Mouse (Mus musculus): ENCODE data around the gene Hyal1. TPM values are rescaled to one million over a fixed set of nuclear protein-coding genes. Genes with fewer than 3 reads are reported as not detected.
A peak's percentile ranks its signal among the peaks of the same experiment; 100 is the strongest.

Gene Hyal1
- polyA plus RNA-seq, 1 experiment from 2014 or later = 13.8 TPM

DNA sequence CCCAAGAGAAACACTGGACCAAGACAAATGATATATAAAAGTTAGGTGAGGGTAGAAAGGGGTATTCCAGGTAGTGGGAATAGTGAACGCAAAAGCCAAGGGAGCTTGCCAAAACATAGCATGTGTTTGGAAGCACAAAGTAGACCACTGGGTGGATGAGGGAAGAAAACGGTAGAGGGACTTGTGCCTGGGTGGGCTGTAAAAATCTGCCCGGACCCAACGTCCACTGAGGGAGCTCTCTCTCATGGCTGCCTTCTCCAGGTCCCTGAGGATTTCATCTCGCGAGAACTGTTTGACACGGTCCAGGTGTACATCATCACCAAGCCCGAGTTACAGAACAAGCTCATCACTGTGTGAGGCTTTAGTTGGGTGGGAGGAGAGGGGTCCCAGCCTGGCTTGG, 34.0 kb upstream of the Hyal1 start:
- no peaks in the 10 kb centered on the region for H3K9me3 ChIP-seq
- no peak overlapping the region for H3K27ac ChIP-seq
- WGBS = 48% methylated on average over 8 of the region's 8 CpGs

DNA sequence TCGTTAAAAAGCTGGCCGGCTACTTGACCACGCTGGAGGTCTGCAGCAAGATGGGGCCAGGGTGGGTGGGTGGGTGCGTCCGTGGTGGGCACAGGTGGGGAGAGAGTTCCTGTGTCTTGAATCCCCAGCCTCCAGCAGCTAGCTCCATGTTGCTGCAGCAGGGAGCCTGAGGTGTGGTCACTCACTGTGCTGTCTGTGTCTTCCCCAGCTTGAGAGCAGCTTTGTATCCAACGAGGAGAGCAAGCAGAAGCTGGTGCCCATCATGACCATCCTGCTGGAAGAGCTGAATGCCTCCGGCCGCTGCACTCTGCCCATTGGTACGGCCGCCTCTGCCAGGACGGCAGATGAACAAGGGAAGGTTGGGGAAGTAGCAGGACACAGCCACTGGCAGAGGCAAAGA, 33.4 kb upstream of the Hyal1 start:
- Histone ChIP-seq H3K4me1 (peaks cover 46% of the 10 kb centered on the region), H3K9ac (no peak overlapping the region), H3K36me3 (peaks cover 40% of the 10 kb centered on the region), H3K27ac (no peak overlapping the region), H3K27me3 (no peaks in the 10 kb centered on the region), H3K9me3 (no peaks in the 10 kb centered on the region), H3K4me3 (0 out of 2 replicates have a peak overlapping the region, but pooled peaks have one; percentile 69), H3K4me2 (peak overlapping the region; percentile 79)
- no peak for ATAC-seq (ENCODE audit: insufficient number of reproducible peaks, insufficient read depth, low FRiP score, low TSS enrichment, low read depth)
- WGBS = 86% methylated on average over 11 of the region's 11 CpGs

More for the DNA sequence above, 34.0 kb upstream of the Hyal1 start:
- Histone ChIP-seq H3K27me3 (no peaks in the 10 kb centered on the region), H3K4me2 (peak overlapping the region; percentile 79), H3K4me3 (peak overlapping the region; percentile 69), H3K36me3 (peaks cover 46% of the 10 kb centered on the region), H3K4me1 (peaks cover 45% of the 10 kb centered on the region), H3K9ac (peak overlapping the region; percentile 76)
- no peak for ATAC-seq (ENCODE audit: insufficient number of reproducible peaks, insufficient read depth, low FRiP score, low TSS enrichment, low read depth)

DNA sequence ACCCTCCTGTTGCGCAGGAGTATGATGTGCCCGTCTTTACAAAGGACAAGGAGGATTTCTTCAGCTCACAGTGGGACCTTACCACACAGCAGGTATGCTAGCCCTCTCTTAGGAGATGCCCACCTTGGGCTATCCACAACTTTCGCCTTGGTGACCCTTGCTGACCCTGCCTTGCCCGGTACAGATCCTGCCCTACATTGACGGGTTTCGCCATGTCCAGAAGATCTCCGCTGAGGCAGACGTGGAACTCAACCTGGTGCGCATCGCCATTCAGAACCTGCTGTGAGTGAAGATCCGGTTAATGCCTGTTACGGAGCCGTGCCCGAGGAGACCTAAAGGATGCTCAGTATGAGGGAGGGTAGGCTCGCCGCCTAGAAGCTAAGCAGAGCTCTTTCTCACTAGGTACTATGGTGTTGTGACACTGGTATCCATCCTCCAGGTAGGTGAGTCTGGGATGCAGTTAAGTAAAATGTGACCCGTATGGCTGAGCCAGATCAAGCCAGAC, 32.5 kb upstream of the Hyal1 start:
- Histone ChIP-seq H3K27me3 (no peaks in the 10 kb centered on the region), H3K9me3 (no peaks in the 10 kb centered on the region), H3K9ac (no peak overlapping the region), H3K4me2 (no peak overlapping the region), H3K4me3 (no peak overlapping the region), H3K36me3 (peaks cover 31% of the 10 kb centered on the region), H3K27ac (no peak overlapping the region), H3K4me1 (peaks cover 46% of the 10 kb centered on the region)
- ATAC-seq (ENCODE audit: insufficient number of reproducible peaks, insufficient read depth, low FRiP score, low TSS enrichment, low read depth) = no peak
- WGBS = 95% methylated on average over 17 of the region's 17 CpGs

DNA sequence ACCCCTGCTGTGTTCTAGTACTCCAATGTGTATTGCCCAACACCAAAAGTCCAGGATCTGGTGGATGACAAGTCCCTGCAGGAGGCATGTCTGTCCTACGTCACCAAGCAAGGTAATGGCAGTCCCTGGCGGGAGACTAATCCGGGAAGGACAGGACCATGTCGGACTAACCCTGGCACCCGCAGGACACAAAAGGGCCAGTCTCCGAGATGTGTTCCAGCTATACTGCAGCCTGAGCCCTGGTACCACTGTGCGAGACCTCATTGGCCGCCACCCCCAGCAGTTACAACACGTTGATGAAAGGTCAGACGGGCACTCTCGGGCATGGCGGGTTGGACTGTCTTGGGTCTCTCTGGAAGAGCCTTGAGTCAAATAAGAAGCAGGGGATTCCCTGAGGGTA, 32.0 kb upstream of the Hyal1 start:
- Histone ChIP-seq H3K9ac (no peak overlapping the region), H3K9me3 (no peaks in the 10 kb centered on the region), H3K4me1 (peaks cover 46% of the 10 kb centered on the region), H3K27ac (no peak overlapping the region), H3K4me2 (no peak overlapping the region), H3K4me3 (no peak overlapping the region), H3K36me3 (peaks cover 26% of the 10 kb centered on the region), H3K27me3 (no peaks in the 10 kb centered on the region)
- 92% methylated on average over 12 of the region's 12 CpGs for WGBS
- no peak for ATAC-seq (ENCODE audit: insufficient number of reproducible peaks, insufficient read depth, low FRiP score, low TSS enrichment, low read depth)

DNA sequence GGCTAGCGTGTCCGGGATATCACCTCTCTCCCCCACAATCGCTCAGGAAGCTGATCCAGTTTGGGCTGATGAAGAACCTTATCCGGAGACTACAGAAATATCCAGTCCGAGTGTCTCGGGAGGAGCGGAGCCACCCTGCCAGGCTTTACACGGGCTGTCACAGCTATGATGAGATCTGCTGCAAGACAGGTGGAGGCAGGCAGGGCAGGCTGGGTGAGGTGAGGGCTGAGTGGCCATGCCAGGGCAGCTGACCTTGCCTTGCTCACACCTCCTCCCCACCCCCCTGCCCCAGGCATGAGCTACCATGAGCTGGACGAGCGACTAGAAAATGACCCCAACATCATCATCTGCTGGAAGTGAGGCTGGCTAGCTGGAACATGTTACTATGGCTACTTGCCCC, 31.5 kb upstream of the Hyal1 start:
- Histone ChIP-seq H3K9ac (0 out of 2 replicates have a peak overlapping the region, but pooled peaks have one; percentile 8), H3K27ac (no peak overlapping the region), H3K4me2 (no peak overlapping the region), H3K4me3 (no peak overlapping the region), H3K27me3 (0 out of 2 replicates have a peak, but pooled peaks cover under 1% of the 10 kb centered on the region), H3K9me3 (no peaks in the 10 kb centered on the region), H3K4me1 (peaks cover 46% of the 10 kb centered on the region), H3K36me3 (peaks cover 21% of the 10 kb centered on the region)
- WGBS = 84% methylated on average over 10 of the region's 10 CpGs
- ATAC-seq (ENCODE audit: insufficient number of reproducible peaks, insufficient read depth, low FRiP score, low TSS enrichment, low read depth) = no peak

DNA sequence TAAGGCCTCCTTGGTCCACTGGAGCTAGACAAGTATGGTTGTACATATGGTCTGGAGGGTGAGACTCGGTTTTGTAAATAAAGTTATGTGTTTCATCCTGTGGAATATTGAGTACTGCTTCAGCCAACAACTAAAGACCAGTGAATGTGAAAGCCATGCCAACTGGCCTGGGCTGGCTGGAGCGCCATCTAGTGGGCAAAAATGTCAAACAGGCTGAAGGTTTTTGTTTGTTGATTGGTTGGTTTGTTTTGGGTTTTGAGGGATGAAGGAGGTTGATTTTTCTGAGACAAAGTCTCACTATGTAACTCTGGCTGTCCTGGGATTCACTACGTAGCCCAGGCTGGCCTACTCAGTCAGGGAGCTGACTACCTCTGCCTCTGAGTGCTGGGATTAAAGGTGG, 31.1 kb upstream of the Hyal1 start:
- no peak for ATAC-seq (ENCODE audit: insufficient number of reproducible peaks, insufficient read depth, low FRiP score, low TSS enrichment, low read depth)
- Histone ChIP-seq H3K27ac (no peak overlapping the region), H3K4me2 (no peak overlapping the region), H3K36me3 (peaks cover 21% of the 10 kb centered on the region), H3K9ac (no peak overlapping the region), H3K4me1 (peaks cover 48% of the 10 kb centered on the region), H3K9me3 (no peaks in the 10 kb centered on the region), H3K4me3 (no peak overlapping the region), H3K27me3 (0 out of 2 replicates have a peak, but pooled peaks cover 5% of the 10 kb centered on the region)
- 9% methylated on average over 3 of the region's 3 CpGs for WGBS

DNA sequence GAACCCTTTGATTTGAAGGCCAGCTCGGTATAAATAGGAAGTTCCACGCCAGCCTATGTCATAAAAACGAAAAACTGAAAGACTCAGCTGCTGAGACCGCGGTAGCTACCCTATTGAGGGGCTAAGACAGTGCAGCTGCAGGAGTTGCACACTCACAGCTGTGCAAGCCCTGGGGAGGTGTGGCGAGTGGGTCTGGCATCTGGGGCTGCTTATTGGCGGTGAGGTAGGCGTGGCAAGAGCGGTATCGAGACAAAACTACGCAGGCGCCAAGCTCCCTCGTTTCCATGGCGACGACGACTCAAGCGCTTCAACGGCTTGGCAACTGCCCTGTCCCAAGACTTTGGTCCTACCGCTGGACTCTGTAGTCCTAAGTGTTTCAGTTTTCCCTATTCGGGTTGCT, 29.7 kb upstream of the Hyal1 start, which contains the start of gene Zmynd10:
Gene Zmynd10 (plus strand): TSS at position 273 of the 400 bp plus-strand sequence.
- Histone ChIP-seq H3K9ac (peak within 1 kb of the TSS; percentile 54), H3K4me2 (peak within 1 kb of the TSS; percentile 56), H3K27me3 (0 out of 2 replicates have a peak, but pooled peaks cover 7% of the 10 kb centered on the region), H3K27ac (peak within 1 kb of the TSS; percentile 69), H3K36me3 (peaks cover 21% of the 10 kb centered on the region), H3K4me1 (peaks cover 53% of the 10 kb centered on the region), H3K4me3 (peak within 1 kb of the TSS; percentile 26), H3K9me3 (no peaks in the 10 kb centered on the region)
- peak; percentile 66 for ATAC-seq (ENCODE audit: insufficient number of reproducible peaks, insufficient read depth, low FRiP score, low TSS enrichment, low read depth)
- 3% methylated on average over 20 of the region's 20 CpGs for WGBS

DNA sequence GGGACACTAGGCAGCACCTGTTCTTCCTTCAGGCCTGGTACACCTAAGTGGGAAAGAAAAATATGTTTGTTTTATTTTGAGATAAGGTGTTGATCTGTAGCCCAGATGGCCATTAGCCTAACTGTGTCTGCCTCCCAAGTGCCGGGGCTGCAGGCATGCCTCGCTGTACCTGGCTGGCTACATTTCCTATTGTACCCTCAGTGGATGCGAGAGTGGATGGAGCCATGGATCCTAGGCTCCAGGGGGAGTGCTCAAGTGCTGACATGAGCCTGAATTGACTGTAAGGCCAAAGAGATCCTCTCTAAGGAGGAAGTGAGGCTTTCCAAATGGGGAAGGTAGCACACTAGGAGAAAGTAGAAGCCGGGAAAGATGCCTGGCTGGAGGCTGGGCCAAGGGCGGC, 28.8 kb upstream of the Hyal1 start:
- Histone ChIP-seq H3K4me1 (peaks cover 55% of the 10 kb centered on the region), H3K9me3 (no peaks in the 10 kb centered on the region), H3K4me2 (peak overlapping the region; percentile 56; the same call in 1 of the 2 replicates), H3K9ac (no peak overlapping the region), H3K4me3 (no peak overlapping the region), H3K27ac (no peak overlapping the region), H3K36me3 (peaks cover 21% of the 10 kb centered on the region), H3K27me3 (0 out of 2 replicates have a peak, but pooled peaks cover 7% of the 10 kb centered on the region)
- ATAC-seq (ENCODE audit: insufficient number of reproducible peaks, insufficient read depth, low FRiP score, low TSS enrichment, low read depth) = no peak
- 78% methylated on average over 5 of the region's 5 CpGs for WGBS

DNA sequence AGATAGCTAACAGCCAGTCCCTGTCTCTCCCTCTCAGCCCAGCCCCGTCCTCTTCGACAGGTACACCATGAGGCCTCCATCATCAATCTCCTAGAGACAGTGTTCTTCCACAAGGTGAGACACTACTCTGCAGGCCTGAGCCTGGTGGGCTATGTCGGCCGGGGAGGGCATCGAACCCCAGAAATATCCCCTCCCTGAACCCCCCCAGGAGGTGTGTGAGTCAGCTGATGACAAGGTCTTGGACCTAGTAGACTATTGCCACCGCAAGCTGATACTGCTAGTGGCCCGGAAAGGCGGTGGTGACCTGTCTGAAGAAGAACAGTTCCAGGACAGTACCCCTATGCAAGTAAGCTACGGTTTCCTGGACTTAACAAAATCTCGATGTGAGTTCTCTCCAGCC, 27.9 kb upstream of the Hyal1 start:
- Histone ChIP-seq H3K4me1 (peaks cover 62% of the 10 kb centered on the region), H3K36me3 (peaks cover 17% of the 10 kb centered on the region), H3K27me3 (0 out of 2 replicates have a peak, but pooled peaks cover 7% of the 10 kb centered on the region), H3K9ac (no peak overlapping the region), H3K9me3 (no peaks in the 10 kb centered on the region), H3K4me2 (no peak overlapping the region), H3K27ac (no peak overlapping the region), H3K4me3 (no peak overlapping the region)
- WGBS = 86% methylated on average over 10 of the region's 10 CpGs
- no peak for ATAC-seq (ENCODE audit: insufficient number of reproducible peaks, insufficient read depth, low FRiP score, low TSS enrichment, low read depth)

DNA sequence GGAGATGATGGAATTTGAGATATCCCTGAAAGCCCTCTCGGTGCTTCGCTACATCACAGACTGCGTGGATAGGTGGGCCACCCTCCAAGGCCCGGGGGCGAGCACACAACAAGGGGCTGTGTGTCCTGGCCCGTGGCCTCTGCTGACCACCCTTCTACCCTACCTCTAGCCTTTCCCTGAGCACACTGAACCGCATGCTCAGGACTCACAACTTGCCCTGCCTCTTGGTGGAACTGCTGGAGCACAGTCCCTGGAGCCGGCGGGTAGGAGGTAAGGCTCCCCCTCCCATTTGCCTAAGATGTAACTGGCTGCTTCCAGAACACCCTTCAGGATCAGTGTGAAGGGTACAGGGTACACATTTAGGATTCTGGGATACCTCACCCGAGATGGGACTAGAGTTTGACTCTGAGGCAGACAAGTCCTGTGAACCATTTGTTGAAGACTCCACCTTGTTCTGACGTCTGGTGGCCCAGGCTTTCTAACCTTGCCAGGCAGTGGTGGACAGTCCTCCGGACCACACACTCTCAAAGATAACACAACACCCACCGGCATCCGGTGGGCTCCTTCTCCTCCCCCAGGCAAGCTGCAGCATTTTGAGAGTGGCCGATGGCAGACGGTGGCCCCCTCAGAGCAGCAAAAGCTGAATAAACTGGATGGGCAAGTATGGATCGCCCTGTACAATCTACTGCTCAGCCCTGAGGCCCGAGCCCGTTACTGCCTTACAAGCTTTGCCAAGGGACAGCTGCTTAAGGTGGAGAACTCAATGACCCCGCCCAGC, 27.2 kb upstream of the Hyal1 start:
- WGBS = 74% methylated on average over 20 of the region's 20 CpGs
- H3K4me1 ChIP-seq = peaks cover 63% of the 10 kb centered on the region

DNA sequence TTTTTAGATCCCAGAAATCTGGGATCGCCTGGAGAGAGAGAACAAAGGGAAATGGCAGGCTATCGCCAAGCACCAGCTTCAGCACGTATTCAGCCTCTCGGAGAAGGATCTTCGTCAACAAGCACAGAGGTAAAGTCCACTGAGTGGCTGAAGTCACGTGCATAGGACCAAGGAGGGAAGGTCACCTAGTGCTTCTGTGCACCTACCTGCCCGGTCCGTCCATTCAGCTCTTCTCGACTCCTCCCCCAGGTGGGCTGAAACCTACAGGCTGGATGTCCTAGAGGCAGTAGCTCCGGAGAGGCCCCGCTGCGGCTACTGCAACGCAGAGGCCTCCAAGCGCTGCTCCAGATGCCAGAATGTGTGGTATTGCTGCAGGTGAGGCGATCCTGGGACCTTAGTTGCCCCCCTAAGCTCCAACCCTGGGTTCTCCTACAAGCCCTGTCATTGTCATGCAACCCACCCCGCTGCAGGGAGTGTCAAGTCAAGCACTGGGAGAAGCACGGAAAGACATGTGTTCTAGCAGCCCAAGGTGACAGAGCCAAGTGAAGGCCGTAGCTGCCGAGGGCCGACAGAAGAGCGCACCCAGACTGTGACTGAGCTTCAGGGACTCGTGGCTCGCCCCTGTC, 26.1 kb upstream of the Hyal1 start:
- ATAC-seq (ENCODE audit: insufficient number of reproducible peaks, insufficient read depth, low FRiP score, low TSS enrichment, low read depth) = no peak
- H3K27ac ChIP-seq = peak overlapping the region; percentile 73; the same call in 1 of the 2 replicates
- 28% methylated on average over 23 of the region's 23 CpGs for WGBS
- H3K4me3 ChIP-seq = peak overlapping the region; percentile 56
- 0 out of 2 replicates have a peak, but pooled peaks cover 7% of the 10 kb centered on the region for H3K27me3 ChIP-seq
- H3K4me1 ChIP-seq = peaks cover 62% of the 10 kb centered on the region
- no peaks in the 10 kb centered on the region for H3K9me3 ChIP-seq
- H3K4me2 ChIP-seq = peak overlapping the region; percentile 96
- H3K36me3 ChIP-seq = no peaks in the 10 kb centered on the region
- H3K9ac ChIP-seq = peak overlapping the region; percentile 84

More for the DNA sequence above, 27.2 kb upstream of the Hyal1 start:
- Histone ChIP-seq H3K27me3 (0 out of 2 replicates have a peak, but pooled peaks cover 7% of the 10 kb centered on the region), H3K27ac (no peak overlapping the region), H3K4me2 (no peak overlapping the region), H3K9me3 (no peaks in the 10 kb centered on the region), H3K4me3 (no peak overlapping the region), H3K9ac (no peak overlapping the region), H3K36me3 (peaks cover 10% of the 10 kb centered on the region)
- ATAC-seq (ENCODE audit: insufficient number of reproducible peaks, insufficient read depth, low FRiP score, low TSS enrichment, low read depth) = no peak
